Mouse (Mus musculus): ENCODE measurements around the gene St6galnac5. TPM values are rescaled to one million over a fixed set of nuclear protein-coding genes. Genes with fewer than 3 reads are reported as not detected.

Gene St6galnac5
- polyA plus RNA-seq, 1 experiment: not detected

DNA sequence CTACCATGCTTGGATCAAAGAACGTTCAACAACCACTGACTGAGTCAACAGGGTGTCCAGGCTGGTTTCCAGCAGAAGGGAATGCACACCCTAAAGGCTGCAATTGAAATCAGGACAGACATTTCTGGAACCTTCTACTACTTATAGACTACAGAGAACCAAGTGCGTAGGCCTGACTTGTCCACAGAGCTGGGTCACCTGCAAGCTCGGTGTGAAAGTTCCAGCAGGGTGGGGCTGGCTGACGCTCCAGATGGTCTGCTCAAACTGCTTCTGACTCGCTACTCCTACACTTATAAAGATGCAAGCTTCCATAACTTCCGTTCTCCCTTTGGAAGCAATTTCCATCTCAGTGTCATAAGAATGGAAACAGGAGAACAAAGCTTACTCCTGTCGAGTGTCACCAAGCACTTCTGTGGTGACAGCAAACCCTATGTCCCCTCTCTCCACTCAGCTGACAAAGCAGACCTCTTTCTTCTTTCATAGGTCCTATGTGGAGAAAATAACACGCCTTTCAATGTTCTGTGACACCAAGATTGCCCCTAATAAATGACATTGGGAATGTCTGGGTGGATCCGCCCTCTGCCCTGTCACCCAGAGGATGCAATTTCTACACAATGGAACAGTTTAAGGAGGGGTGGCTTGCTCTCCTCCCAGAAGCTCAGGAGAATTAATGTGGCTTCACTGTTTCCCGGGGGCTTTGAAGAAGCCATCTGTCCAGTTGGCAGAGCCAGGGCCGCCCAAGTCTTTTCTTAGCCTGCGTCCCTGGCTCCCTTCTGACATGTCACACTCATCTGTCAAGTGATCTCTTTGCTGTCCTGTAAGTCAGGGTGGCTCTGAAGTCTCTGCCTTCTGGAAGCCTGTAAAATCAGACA, 114.2 kb downstream of the St6galnac5 start:
- Histone ChIP-seq H3K4me3 (ENCODE audit: low read depth, low read length) (no peak overlapping the region), H3K27ac (ENCODE audit: insufficient read depth, low read length) (no peak overlapping the region), H3K9ac (ENCODE audit: low read depth, poor library complexity, severe bottlenecking) (no peak overlapping the region), H3K9me3 (replicated peaks; ENCODE audit: control insufficient read depth, insufficient read depth, low read length, poor library complexity, severe bottlenecking) (no peaks in the 10 kb centered on the region), H3K27me3 (ENCODE audit: control insufficient read depth, insufficient read depth, low read length, poor library complexity, severe bottlenecking) (no peaks in the 10 kb centered on the region), H3K4me1 (ENCODE audit: control insufficient read depth, insufficient read depth, low read length) (no peaks in the 10 kb centered on the region), H3K36me3 (ENCODE audit: control insufficient read depth, insufficient read depth, low read length, poor library complexity, severe bottlenecking) (no peaks in the 10 kb centered on the region)
- TF ChIP-seq CTCF (IDR thresholded peaks at IDR 0.05; ENCODE audit: low read depth, low read length) (no peak), EP300 (IDR thresholded peaks at IDR 0.05; ENCODE audit: insufficient read depth, low read depth, low read length) (no peak), POLR2A (IDR thresholded peaks at IDR 0.05; ENCODE audit: insufficient read depth, low read length) (no peak)

DNA sequence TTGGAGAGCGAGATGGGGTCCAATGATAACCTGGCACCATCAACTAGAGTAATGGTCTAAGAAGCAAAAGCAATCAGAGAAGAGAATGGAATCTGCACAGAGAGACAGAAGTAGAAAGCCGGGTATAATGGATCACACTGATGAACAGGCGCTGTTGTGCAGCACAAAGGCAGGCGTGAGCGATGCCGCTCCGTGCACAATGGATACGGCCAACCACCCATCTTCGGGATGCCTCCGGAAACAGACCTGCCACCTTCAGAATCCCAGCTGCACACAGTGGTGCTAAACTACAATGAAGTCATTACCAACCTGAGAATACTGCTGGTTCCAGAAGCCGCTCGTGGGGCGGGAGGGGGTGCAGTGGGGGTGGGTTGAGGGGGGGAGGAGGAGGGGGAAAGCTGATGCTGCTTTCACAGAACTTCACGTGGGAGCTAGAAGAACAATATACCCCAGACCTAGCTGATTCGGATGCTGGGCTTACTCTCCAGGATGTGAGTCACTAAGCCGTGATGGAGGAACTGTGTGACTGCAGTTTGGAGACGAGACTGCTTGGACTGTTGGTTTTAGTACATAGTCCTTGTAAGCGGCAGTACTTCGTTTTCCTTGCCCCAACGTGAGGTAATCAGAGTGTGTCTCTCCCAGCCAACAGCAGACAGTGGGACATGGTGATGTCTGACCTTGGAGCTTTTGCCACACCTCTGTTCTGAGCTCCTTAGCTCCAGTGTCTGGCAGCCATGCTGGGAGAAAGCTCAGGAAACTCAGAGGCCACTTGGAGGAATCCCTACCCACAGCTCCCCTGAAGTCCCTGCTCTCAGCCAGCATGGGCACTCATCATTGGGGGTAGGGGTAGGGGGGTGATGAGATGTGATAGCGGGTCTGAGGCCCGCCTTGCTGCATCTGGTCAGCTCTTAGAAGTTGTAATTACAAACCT, 115.7 kb downstream of the St6galnac5 start:
- no peaks in the 10 kb centered on the region for H3K36me3 ChIP-seq (ENCODE audit: control insufficient read depth, insufficient read depth, low read length, poor library complexity, severe bottlenecking)
- H3K9me3 ChIP-seq (replicated peaks; ENCODE audit: control insufficient read depth, insufficient read depth, low read length, poor library complexity, severe bottlenecking): no peaks in the 10 kb centered on the region
- H3K27ac ChIP-seq (ENCODE audit: insufficient read depth, low read length): no peak overlapping the region
- no peaks in the 10 kb centered on the region for H3K4me1 ChIP-seq (ENCODE audit: control insufficient read depth, insufficient read depth, low read length)
- H3K4me3 ChIP-seq (ENCODE audit: low read depth, low read length): no peak overlapping the region
- no peak for TF ChIP-seq POLR2A (IDR thresholded peaks at IDR 0.05; ENCODE audit: insufficient read depth, low read length)
- no peak for TF ChIP-seq EP300 (IDR thresholded peaks at IDR 0.05; ENCODE audit: insufficient read depth, low read depth, low read length)
- no peak for TF ChIP-seq CTCF (IDR thresholded peaks at IDR 0.05; ENCODE audit: low read depth, low read length)
- no peak overlapping the region for H3K9ac ChIP-seq (ENCODE audit: low read depth, poor library complexity, severe bottlenecking)
- no peaks in the 10 kb centered on the region for H3K27me3 ChIP-seq (ENCODE audit: control insufficient read depth, insufficient read depth, low read length, poor library complexity, severe bottlenecking)

DNA sequence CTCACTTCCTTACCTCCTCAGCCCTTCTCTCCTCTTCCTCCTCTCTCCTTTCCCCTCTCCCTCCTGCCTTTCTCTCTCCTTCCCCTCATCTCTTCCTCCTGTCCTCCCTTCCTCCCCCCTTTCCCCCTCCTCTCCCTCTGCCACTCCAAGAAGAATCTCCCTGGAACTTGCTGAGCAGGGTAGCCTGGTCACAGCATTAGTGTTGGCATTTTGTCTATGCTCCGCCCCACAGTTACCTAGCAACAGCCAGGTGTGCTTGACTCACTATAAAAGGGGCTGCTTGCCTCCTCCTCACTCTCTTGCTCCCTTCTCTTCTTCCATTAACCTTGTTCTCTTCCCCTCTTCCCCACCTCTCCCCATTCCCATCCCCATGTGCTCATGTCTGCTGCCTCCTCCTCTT, 120.1 kb downstream of the St6galnac5 start:
- no peak overlapping the region for H3K27ac ChIP-seq (ENCODE audit: insufficient read depth, low read length)
- no peak for TF ChIP-seq CTCF (IDR thresholded peaks at IDR 0.05; ENCODE audit: low read depth, low read length)
- no peak for TF ChIP-seq POLR2A (IDR thresholded peaks at IDR 0.05; ENCODE audit: insufficient read depth, low read length)
- TF ChIP-seq EP300 (IDR thresholded peaks at IDR 0.05; ENCODE audit: insufficient read depth, low read depth, low read length): no peak

DNA sequence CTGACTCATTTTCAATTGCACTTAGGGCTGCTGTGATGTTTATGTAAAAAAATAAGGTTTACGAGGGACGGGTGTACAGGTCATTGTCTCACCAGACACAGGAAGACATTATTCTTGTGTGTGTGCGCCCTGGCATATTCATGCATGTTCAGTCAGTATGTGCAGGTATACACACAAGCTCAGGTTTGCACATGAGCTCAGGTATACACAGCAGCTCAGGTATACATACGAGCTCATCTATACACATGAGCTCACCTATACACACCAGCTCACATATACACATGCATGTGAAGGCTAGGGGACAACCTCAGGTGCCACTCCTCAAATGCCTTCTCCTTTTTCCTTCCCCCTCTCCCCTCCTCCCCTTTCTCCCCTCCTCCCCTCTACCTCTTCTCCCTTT, 120.6 kb downstream of the St6galnac5 start:
- TF ChIP-seq POLR2A (IDR thresholded peaks at IDR 0.05; ENCODE audit: insufficient read depth, low read length) (no peak), CTCF (IDR thresholded peaks at IDR 0.05; ENCODE audit: low read depth, low read length) (no peak), EP300 (IDR thresholded peaks at IDR 0.05; ENCODE audit: insufficient read depth, low read depth, low read length) (no peak)
- Histone ChIP-seq H3K27ac (ENCODE audit: insufficient read depth, low read length) (no peak overlapping the region), H3K4me3 (ENCODE audit: low read depth, low read length) (no peak overlapping the region), H3K9ac (ENCODE audit: low read depth, poor library complexity, severe bottlenecking) (no peak overlapping the region), H3K9me3 (replicated peaks; ENCODE audit: control insufficient read depth, insufficient read depth, low read length, poor library complexity, severe bottlenecking) (no peaks in the 10 kb centered on the region), H3K36me3 (ENCODE audit: control insufficient read depth, insufficient read depth, low read length, poor library complexity, severe bottlenecking) (no peaks in the 10 kb centered on the region), H3K4me1 (ENCODE audit: control insufficient read depth, insufficient read depth, low read length) (no peaks in the 10 kb centered on the region), H3K27me3 (ENCODE audit: control insufficient read depth, insufficient read depth, low read length, poor library complexity, severe bottlenecking) (no peaks in the 10 kb centered on the region)

More for the DNA sequence above, 120.1 kb downstream of the St6galnac5 start:
- H3K4me1 ChIP-seq (ENCODE audit: control insufficient read depth, insufficient read depth, low read length): no peaks in the 10 kb centered on the region
- H3K9me3 ChIP-seq (replicated peaks; ENCODE audit: control insufficient read depth, insufficient read depth, low read length, poor library complexity, severe bottlenecking): no peaks in the 10 kb centered on the region
- no peak overlapping the region for H3K9ac ChIP-seq (ENCODE audit: low read depth, poor library complexity, severe bottlenecking)
- no peak overlapping the region for H3K4me3 ChIP-seq (ENCODE audit: low read depth, low read length)
- no peaks in the 10 kb centered on the region for H3K27me3 ChIP-seq (ENCODE audit: control insufficient read depth, insufficient read depth, low read length, poor library complexity, severe bottlenecking)
- H3K36me3 ChIP-seq (ENCODE audit: control insufficient read depth, insufficient read depth, low read length, poor library complexity, severe bottlenecking): no peaks in the 10 kb centered on the region

DNA sequence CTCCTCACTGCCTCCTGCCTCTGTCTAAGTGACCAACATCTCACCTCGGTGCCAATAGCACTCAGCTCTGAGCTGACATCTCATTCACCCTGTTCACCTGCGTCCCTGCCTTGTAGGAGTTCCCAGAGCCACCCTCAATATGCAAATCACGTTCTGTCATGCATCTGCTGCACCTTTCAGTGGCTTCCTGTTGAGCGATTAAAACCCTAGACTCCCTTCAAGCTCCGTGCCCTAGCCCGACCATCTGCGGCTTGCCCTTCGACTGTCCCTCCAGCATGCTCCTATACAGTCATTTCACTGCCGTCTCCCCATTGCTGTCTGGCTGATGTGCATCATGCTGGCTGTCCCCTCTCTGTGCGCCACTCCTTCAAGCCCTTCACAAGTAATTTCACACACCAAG, 126.0 kb downstream of the St6galnac5 start:
- Histone ChIP-seq H3K27me3 (ENCODE audit: control insufficient read depth, insufficient read depth, low read length, poor library complexity, severe bottlenecking) (no peaks in the 10 kb centered on the region), H3K9ac (ENCODE audit: low read depth, poor library complexity, severe bottlenecking) (no peak overlapping the region), H3K4me3 (ENCODE audit: low read depth, low read length) (no peak overlapping the region), H3K4me1 (ENCODE audit: control insufficient read depth, insufficient read depth, low read length) (no peaks in the 10 kb centered on the region), H3K36me3 (ENCODE audit: control insufficient read depth, insufficient read depth, low read length, poor library complexity, severe bottlenecking) (no peaks in the 10 kb centered on the region), H3K27ac (ENCODE audit: insufficient read depth, low read length) (no peak overlapping the region), H3K9me3 (replicated peaks; ENCODE audit: control insufficient read depth, insufficient read depth, low read length, poor library complexity, severe bottlenecking) (no peaks in the 10 kb centered on the region)
- TF ChIP-seq CTCF (IDR thresholded peaks at IDR 0.05; ENCODE audit: low read depth, low read length): no peak
- TF ChIP-seq EP300 (IDR thresholded peaks at IDR 0.05; ENCODE audit: insufficient read depth, low read depth, low read length): no peak
- no peak for TF ChIP-seq POLR2A (IDR thresholded peaks at IDR 0.05; ENCODE audit: insufficient read depth, low read length)

Data from ES-Bruce4 (cell line).